Mouse (Mus musculus) heart, adult 2 months (tissue): ENCODE measurements around the gene Cd3eap.

Source experiments
- CTCF ChIP-seq: fragments of 200-600 bp; IDR thresholded peaks from 2 replicates; pipeline ENCODE4 v1.8.1; 2022; ENCODE audit warnings: antibody characterized with exemption, mild to moderate bottlenecking, moderate library complexity
- POLR2A ChIP-seq: fragments of 200-500 bp; IDR thresholded peaks from 2 replicates; pipeline ENCODE4 v1.6.1; 2011; ENCODE audit warnings: mild to moderate bottlenecking, low read depth, low read length, control low read depth; ENCODE audit not compliant: insufficient read depth

DNA sequence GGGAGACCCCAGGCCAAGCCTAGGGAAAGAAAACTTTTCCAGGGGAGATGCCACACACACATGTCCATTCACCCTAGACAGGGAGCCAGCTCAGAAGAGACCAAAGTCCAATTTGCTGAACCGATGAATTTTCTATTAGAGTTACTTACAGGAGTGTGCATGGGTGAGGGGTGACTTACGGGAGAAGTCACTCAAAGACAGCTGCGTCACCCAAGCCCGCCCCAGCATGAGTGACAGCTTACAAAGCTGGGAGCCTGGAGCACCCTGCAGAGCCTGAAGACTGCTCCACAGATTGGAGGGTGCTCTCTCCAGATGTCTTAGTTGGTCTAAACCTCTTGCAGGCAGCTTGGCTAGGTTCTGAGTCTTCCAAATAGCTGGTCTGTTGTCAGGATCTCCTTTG lies 47.3 kb downstream of the Cd3eap start:
- TF ChIP-seq POLR2A, result no peak
- TF ChIP-seq CTCF, result no peak
